8 mouse cellular contexts compared by ENCODE assay signal in genomic region chr9:7714062-7714907, GRCm38 (mm10). TPM values are rescaled to one million over a fixed set of nuclear protein-coding genes. Genes with fewer than 3 reads are reported as not detected.
DNase-seq lines count a peak whose midpoint lies in the region; ATAC-seq lines count a peak whose summit lies in the region.

No protein-coding gene starts in this region.

- intact Hi-C loops in heart, postnatal 25 days (cut with DNase I) = loop anchor here (1.0 to 10.0 kb wide), 7 partner anchors 49 to 493 kb away; no protein-coding TSS in a partner anchor

- no peak overlapping the region for H3K4me2 ChIP-seq in intestine, embryonic 15.5 days (replicated peaks)

- no peak overlapping the region for H3K27ac ChIP-seq in intestine, embryonic 15.5 days

- H3K4me3 ChIP-seq in intestine, embryonic 15.5 days (replicated peaks) = no peak overlapping the region

- no peaks in the 10 kb centered on the region for H3K36me3 ChIP-seq in intestine, embryonic 15.5 days

- 42% methylated on average over 4 of the region's 4 CpGs for WGBS in intestine, embryonic 15.5 days

- no peaks in the 10 kb centered on the region for H3K27me3 ChIP-seq in intestine, embryonic 15.5 days (replicated peaks)

- DNase-seq in heart, adult 9 months (ENCODE audit: low spot score in 2 of 2) = peak; percentile 7 to 48
- no peak for DNase-seq in heart, postnatal 25 days (ENCODE audit: low spot score)
- DNase-seq in c-Kit-negative CD71-positive TER-119-positive erythroid progenitor cells, embryonic 14.5 days (ENCODE audit: low read depth, low spot score) = peak; percentile 24
- peak; percentile 16 for DNase-seq in fibroblast of lung, adult 2 months (ENCODE audit: low read depth)
- DNase-seq in left cerebral cortex, adult 9 months (ENCODE audit: low spot score in 2 of 2) = peak; percentile 0 to 54
- peak; percentile 58 for DNase-seq in thymus, postnatal 14 days

- peak; percentile 43; the same call in 1 of the 2 replicates for ATAC-seq in intestine, embryonic 15.5 days
- ATAC-seq in monocyte, adult 5-6 weeks (replicated peaks; ENCODE audit: insufficient number of reproducible peaks, low FRiP score, low TSS enrichment, poor library complexity, severe bottlenecking) = peak; percentile 63; the same call in 1 of the 2 replicates

- H3K9ac ChIP-seq in intestine, embryonic 15.5 days = no peak overlapping the region

- no peaks in the 10 kb centered on the region for H3K4me1 ChIP-seq in intestine, embryonic 15.5 days (replicated peaks)

- H3K9me3 ChIP-seq in intestine, embryonic 15.5 days = no peaks in the 10 kb centered on the region

RNA-seq across cellular contexts. Expression of gene Mmp7, which starts 22.4 kb away (rescaled TPM):
- not detected for total RNA-seq in heart, postnatal 25 days (2021)
- polyA plus RNA-seq in intestine, embryonic 15.5 days (2015; fragmentation: Nextera tagmentation; extraction: Ambion mirVana) = 0.58 and 0.88 TPM in 2 replicates
- total RNA-seq in monocyte, adult 5-6 weeks (2017) = not detected in 3 replicates

RNA-seq across cellular contexts. Expression of gene Tmem123, which starts 49.6 kb away (rescaled TPM):
- total RNA-seq in heart, postnatal 25 days (2021) = 10 to 100 TPM; 39.4 to 43.7 TPM
- 68.8 and 78.8 TPM in 2 replicates for polyA plus RNA-seq in intestine, embryonic 15.5 days (2015; fragmentation: Nextera tagmentation; extraction: Ambion mirVana)
- 179 to 196 TPM (median 187 TPM) in 3 replicates for total RNA-seq in monocyte, adult 5-6 weeks (2017)
